Mouse (Mus musculus): ENCODE results near the gene Gm7356. TPM values are rescaled to one million over a fixed set of nuclear protein-coding genes. Genes with fewer than 3 reads are reported as not detected.

Gm7356 gene
- not detected for polyA plus RNA-seq (2014; fragmentation: Illumina TruSeq; extraction: RNeasy Lipid Tissue Mini Kit (QIAGEN cat#74804); ENCODE audit: low read depth, low replicate concordance)

GRCm38 (mm10) chr17:14003604-14004003, at the start of gene Gm7356:
Gene Gm7356, minus strand, starts transcription at chr17:14003704.

Other genes with a start within 250 kb of the Gm7356 start
- gene Afdn, start 243.2 kb downstream of the Gm7356 start, polyA plus RNA-seq (2014; fragmentation: Illumina TruSeq; extraction: RNeasy Lipid Tissue Mini Kit (QIAGEN cat#74804); ENCODE audit: low read depth, low replicate concordance) = 76.1 TPM
- 3.7 TPM for gene Tcte2, start 241.9 kb downstream of the Gm7356 start, polyA plus RNA-seq (2014; fragmentation: Illumina TruSeq; extraction: RNeasy Lipid Tissue Mini Kit (QIAGEN cat#74804); ENCODE audit: low read depth, low replicate concordance)
- gene Gm7168, start 55.3 kb downstream of the Gm7356 start, polyA plus RNA-seq (2014; fragmentation: Illumina TruSeq; extraction: RNeasy Lipid Tissue Mini Kit (QIAGEN cat#74804); ENCODE audit: low read depth, low replicate concordance) = not detected
- not detected for gene Gm7358, start 55.8 kb upstream of the Gm7356 start, polyA plus RNA-seq (2014; fragmentation: Illumina TruSeq; extraction: RNeasy Lipid Tissue Mini Kit (QIAGEN cat#74804); ENCODE audit: low read depth, low replicate concordance)
- gene Dact2, start 200.6 kb upstream of the Gm7356 start, polyA plus RNA-seq (2014; fragmentation: Illumina TruSeq; extraction: RNeasy Lipid Tissue Mini Kit (QIAGEN cat#74804); ENCODE audit: low read depth, low replicate concordance) = 0.47 TPM

Data from heart, adult 10 weeks (tissue).